Mouse (Mus musculus) spleen, adult 18-20 months (tissue): Measurements from ENCODE around the gene Selplg.
"Not testable (repeated sequence)": the region's sequence is repeated elsewhere in the genome, so short reads cannot be mapped to it uniquely, and the experiment has no call there.

Source experiments
- DNase-seq, 2 experiments: peaks; one replicate each; pipeline ENCODE4 v3.0.0; 2022; ENCODE audit warnings: mixed read lengths in 2 of 2

The Selplg gene

DNA sequence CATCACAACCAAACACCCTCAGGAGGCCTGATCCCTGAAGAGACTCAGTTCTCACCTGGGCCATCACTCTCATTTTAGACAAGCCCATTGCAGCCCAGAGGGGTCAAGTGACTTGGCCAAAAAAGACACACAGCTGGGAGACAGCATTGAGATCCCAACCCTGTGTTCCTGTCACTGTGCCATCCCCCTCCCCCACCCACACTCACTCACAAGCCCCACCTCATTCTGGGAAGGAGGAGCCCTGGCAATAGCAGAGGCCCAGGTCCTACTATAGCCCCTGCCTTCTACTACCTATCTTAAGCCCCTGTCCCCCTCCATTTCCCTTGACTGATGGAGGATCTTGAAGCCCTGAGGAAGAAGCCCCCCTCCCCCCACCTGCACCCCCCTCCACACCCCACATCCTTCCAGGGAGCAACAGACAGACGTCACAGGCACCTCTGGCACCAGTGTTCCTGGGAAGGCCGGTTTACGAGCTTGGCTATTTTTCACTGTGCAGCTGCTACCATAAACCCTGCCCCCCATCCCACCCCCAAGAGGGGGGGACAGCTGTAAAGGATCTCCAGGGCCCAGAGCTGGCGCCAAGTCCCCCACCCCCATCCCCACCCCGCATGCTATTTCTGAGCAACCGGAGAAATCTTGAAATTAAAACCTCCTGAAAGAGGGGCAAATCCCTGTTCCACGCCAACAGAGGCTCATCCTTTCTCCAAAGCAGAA is 43.2 kb downstream of the Selplg start:
- DNase-seq: no peak

DNA sequence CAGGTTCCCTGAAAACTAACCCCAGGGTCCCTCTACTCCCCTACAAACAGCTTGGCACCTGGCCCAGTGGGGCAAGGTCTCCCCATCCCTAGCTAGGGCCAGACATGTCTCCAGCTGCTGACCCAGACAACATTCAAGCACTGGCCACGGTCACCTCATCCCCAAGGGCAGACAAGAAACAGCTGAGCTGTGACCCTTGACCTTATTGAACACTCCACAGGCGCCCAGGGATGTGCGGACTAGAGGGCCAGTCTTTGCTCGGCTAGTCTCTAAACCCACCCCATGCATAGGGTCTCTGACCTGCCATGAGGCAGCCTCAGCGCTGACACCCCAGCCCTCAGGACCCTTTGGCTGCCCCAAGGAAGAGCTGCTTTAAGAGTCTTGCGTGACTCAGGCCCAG is 43.8 kb downstream of the Selplg start:
- no peak for DNase-seq

DNA sequence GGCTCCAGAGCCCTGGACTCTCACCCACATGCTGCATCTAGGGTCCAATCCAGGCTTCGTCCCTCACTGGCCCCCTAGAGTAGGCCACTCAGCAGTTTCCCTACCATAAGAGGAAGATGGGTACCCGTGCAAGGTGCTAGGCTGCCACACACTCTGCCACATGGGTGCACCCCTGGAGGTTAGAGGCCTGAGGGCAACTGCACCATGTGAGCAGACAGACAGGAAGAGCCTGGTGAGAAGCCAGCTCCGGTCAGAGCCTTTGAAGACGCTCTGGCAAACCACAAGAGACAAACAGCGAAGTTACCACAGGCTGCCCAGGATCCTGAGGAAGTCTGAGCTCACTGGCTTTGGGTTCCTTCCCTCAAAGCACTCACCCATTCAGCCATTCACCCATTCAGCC is 45.5 kb downstream of the Selplg start:
- DNase-seq: no peak

DNA sequence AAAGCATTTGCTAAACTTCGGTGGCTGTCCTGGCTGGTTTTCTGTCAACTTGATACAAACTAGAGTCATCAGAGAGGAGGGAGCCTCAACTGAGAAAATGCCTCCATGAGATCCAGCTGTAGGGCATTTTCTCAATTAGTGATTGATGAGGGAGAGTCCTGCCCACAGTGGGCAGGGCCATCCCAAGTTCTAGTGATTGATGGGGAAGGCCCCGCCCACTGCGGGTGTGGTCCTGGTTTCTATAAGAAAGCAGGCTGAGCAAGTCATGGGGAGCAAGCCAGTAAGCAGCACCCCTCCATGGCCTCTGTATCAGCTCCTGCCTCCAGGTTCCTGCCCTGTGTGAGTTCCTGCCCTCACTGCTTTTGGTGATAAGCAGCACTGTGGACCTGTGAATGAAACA is 48.3 kb downstream of the Selplg start:
- DNase-seq: not testable (repeated sequence)

DNA sequence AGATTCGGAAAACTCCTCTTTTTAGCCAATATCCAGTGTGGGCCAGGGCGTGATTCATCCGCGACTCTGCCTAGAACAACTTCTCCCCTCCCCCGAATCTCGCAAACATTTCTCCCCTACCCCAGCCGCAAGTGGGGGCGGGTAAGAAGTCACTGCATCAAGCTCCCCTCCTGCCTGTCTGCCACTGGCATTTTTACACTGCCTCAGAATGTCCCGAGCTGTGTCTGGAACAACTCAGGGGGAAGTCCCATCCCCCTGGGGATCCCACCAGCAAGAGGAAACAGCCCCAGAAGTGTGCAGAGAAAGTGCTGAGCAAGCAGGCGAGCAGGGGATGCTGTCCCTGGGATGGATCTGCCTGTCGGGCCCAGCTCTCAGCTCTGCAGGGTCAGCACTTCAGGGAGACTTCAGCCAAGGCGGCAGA is 48.9 kb downstream of the Selplg start:
- DNase-seq: peak; percentile 39 to 45

DNA sequence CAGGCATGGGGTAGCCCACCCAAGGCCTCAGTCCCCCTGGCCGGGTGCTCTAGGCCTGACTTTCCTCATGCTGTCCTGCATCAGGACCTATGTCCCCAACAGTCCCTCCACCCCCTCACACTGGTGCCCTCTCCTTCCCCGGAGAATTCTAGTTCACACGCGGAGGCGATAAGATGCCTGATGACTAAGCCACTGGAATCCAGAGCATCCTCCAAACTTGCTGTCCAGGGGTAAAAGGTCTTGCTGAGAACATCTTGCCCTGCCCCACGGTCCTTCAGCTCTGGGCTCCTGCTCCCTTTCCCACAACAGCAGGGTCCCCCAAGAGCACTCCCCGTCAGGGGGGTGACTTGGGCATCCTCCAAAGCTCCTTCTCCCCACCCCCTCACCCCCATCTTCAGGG is 49.8 kb downstream of the Selplg start:
- DNase-seq: no peak

DNA sequence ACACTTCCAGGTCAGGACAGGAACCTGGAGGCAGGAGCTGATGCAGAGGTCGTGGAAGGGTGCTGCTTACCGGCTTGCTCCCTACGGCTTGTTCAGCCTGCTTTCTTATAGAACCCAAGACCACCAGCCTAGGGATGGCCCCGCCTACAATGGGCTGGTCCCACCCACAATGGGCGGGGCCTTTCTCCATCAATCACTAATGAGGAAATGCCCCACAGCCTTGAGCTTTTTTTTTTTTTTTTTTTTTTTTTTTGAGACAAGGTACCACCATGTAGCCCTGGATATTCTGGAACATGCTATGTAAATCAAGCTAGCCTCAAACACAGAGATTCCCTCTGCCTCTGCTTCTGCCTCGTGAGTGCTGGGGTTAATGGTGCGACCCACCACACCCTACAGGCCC is 50.6 kb downstream of the Selplg start:
- no peak for DNase-seq

DNA sequence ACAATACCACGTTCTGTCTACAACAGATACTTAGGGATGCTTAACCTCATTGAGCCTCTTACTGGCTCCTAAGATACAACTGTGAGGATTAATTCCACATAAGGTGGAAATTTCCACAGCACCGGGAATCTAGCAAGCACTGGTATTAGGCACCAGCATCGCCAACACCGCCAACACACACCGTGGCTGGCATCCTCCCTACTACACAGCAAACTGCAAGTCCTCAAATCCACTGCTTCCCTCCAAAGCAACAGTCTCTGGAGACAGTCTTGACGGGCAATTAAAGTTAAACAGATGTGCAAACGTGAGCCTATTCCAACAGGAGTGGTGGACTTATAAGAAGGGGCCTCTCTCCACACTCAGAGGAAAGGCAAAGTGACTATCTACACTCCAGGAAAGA is 51.2 kb downstream of the Selplg start:
- DNase-seq: no peak

DNA sequence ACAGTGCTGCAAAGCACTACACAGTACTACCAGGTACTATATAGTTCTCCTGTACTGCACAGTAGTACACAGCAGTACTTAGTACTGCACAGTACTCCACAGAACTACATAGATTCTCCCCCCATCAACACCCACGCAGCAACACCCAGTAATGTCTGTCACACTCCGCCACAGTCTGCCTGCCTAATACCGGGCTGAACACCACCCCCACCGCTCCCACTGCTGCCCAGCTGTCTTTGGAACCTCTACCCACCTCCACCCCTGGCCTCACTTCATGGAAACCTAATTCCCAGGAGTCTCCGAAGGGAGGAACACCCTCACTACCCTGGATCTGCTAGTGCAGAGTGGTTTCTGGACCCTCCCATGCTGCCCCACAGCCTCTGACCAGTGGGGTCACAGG is 51.7 kb downstream of the Selplg start:
- no peak for DNase-seq

DNA sequence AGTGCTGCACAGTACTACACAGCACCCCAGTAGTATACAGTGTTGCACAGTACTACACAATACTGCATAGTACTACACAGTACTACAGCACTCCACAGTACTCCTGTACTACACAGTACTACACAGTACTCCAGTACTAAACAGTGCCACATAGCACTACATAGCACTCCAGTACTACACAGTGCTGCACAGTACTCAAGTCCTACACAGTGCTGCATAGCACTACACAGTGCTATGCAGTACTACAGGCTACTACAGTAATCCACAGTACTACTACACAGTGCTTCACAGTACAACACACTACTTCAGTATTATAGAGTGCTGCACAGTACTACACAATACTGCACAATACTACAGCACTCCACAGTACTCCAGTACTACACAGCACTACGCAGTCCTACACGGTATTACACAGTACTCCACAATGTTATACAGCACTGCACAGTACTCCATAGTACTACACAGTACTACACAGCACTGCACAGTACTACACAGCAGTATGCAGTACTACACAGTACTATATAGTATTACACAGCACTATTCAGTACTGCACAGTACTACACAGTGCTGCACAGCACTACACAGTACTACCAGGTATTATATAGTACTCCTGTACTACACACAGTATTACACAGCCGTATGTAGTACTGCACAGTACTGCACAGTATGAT is 52.2 kb downstream of the Selplg start:
- DNase-seq: no peak

DNA sequence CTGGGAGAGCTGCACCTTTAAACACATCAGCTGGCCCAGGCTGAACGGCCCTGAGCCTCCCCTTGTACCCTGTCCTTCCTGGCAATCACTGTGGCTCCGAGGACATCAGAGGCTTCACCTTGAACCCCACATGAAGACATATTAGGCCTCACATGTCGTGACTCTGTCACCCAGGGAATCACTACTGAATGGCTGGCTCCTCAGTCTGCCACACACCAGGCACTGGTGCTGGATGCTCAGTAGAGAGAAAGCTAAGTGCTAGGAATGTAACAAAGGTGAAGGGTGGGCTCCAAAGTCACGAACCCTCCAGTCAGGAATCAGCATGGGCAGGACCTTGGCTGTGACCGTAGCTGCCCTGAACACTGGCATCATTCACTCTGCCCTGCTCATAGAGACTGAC is 52.9 kb downstream of the Selplg start:
- DNase-seq: no peak

DNA sequence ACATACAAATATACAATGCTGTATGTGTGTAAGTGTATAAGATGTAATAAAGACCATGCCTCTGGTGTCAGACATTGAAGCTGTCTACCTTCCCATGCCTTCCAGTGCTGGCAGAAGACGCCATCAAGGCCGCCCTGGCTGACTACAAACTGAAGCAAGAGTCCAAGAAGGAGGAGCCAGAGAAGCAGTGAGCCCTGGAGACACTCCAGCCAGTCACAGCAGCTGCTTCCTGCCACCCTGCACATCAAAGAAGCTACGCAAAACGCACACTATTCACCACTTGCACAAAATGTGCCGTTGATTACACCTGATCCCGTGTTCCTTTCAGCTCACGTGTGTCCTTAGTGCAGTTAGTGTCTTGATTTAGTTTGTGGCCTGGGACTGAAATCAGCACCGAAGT is 54.7 kb downstream of the Selplg start:
- not testable (repeated sequence) for DNase-seq

DNA sequence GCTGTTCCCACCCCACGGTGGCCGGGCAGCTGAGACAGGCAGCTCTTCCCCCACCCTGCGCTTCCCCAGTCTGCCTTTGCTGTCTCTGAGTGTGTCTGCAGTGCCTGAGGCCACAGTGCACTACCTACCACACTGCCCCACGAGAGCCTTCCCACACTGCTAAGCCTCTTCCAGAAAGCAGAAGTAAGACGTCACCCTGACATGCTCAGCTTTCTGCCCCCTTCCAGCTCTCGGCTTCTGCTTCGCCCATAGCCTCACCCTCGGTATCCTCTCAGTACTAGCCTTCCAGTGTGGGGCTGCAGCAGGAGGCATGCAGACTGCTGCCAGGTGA is 55.6 kb downstream of the Selplg start:
- DNase-seq: peak; percentile 53 to 56

DNA sequence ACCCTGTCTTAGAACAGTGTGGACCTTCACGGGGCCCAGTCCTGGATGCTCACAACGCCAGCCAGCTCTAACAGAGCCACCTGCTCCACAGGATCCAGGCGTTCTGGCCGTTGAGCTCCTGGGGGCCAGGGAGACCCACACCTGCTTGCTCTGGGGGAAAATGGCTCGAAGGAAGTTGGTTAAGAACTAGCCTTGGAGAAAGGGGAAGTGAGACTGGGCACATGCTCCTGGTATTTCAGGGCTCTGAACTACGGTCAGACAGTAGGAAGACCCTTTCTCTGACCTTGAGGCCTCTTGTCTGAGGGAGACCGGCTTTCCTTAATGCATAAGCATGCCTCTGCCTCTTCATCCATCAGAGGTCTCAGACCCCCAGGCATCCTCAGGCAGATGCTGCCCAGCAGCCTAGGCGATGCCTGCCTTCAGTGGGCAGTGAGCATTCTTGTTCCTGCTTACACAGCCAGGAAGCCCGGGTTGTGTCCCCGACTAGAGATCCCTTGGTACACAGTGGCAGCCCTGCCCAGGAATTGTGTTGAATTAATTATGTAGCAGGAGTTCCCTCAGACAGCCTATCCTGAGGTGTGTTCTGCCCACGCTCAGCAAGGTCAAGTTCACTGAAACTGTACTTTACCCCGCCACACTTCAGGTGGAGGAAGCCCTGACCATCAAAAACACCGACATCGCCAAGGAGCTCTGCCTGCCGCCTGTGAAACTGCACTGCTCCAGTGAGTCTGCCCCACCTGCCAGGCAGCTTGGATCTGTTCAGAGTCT is 56.1 kb downstream of the Selplg start:
- DNase-seq: peak in 1 of 2 experiments; percentile 35

DNA sequence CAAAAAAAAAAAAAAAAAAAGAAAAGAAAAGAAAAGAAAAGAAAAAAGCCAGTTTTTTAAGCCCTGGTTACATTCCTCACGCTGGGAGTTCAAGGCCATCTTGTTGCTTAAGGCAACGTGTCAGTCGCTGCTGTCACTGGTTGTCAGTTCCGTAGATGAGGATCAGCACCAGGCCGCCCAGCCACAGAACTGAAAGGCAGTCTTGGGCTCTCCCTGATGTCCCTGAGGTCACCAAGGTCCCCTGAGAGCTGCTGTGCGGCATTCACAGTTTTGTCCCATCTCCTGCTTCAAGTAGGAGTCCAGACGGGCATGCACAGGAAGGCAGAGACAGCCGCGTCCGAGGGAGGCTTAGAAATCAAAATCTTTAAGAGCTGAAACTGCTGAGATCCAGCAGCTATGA is 56.9 kb downstream of the Selplg start:
- DNase-seq: peak in 1 of 2 experiments; percentile 19

DNA sequence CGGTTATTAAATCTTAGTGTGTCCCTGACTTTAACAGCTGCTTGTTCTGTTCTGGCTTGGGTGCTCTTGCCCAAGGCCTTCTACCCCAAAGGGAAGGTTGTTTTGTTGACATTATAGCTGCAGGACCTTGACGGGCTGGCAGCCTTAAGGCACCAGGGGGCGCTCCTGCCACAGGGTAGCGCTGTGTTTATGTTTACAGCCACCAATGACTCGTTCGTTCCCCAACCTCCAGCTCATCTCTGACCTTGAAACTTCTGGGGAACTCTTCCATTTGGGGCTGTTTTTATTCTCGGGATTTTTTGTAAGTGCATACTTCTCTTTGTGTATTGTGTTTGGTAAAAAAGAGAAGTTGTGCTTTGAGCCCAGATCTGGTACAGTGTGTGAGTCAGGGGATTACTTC is 58.8 kb downstream of the Selplg start:
- peak; percentile 75 to 87 for DNase-seq

DNA sequence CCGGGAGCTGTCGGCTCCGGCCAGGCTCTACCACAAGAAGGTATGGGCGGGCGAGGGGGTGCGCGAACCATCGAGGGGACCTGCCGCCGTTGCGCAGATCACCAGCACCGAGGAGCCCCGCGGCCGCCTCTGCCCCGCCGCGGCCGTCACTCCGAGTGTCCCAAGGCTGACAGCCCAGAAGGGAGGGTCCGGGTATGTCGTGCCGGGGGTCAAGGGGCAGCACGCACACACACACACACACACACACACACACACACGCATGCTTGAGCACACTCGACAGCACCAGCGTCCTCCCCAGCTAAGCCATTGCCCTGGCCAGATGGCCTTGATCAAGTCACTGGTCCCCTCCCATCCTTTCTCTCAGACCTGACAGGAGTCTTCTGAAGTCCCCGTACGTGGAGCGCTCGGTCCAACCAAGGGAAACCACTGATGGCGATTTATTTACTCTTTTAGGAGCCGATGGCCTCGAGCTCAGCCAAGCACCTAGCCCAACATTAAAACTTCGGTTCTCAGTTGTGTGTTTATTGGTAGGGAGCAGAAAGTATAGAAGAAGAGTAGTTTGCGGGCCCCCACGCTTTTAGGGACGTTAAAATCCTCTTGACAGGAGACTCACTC is 59.4 kb downstream of the Selplg start:
- DNase-seq: no peak

DNA sequence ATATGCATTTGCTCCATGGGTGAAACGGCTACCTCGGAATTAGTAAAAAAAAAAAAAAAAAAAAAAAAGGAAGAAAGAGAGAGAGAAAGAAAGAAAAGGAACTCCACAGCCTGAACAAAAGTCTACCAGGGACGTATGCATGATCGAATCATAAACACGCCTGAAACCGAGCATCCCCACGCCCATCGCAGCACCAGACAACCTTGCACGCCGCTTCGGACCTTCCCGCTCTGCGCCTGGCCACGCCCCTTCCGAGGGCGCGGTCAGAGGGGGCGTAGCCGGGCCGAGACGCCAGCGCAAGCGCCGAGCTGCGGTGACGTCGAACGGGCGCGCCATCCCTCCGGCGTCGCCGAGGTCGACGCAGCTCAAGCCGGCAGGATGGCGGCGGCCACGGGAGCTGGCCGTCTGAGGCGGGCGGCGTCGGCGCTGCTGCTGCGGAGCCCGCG is 60.0 kb downstream of the Selplg start, which contains the start of the genes Sart3 and Iscu:
Gene Sart3 (minus strand): TSS at position 61 of the 446 bp plus-strand sequence.
Gene Iscu (plus strand): TSS at position 299 of the 446 bp plus-strand sequence.
- DNase-seq: peak; percentile 93 to 95

DNA sequence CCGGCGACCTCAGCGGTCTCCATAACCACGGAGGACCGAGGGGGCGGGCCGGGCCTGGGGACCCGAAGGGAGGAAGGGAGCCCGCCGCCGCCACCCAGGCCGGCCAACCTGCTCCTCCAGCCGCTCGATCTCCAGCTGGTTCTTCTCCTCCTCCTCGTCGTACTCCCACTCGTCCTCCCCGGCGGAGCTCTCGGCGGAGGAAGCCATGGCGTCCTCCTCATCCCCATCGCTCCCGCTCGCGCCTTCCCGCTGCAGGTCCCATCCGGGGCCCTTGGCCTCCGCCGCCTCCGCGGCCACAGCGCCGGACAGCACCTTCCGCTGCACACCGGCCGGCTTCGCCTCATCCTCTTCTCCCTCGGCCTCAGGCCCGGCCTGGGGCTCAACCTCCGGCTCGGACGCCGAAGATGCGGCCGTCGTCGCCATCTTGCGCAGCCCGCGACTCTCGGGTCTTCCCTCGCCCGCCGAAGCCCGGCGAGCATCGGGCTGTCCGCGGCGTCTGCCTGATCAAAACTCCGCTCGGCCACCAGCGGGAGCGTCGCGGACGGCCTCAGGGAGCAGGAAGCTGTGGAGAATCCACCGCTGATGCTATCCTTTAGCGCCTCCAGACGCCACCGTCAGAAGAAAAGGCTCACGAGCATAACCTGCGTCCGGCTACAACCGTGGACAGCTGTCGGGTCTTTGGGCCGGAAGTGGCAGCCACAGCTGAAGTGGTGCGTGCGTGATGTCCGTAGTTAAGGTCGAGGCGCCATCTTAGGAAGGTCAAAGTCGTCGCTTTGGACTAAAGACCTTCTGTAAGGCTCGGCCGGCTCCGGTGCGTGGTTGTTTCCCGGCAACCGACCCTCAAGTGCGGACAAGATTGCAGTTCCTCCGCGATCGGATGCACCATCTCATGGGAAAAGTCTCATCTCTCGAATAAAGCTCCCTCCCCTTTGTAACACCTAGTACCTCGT is 61.0 kb downstream of the Selplg start:
- peak; percentile 77 to 80 for DNase-seq

DNA sequence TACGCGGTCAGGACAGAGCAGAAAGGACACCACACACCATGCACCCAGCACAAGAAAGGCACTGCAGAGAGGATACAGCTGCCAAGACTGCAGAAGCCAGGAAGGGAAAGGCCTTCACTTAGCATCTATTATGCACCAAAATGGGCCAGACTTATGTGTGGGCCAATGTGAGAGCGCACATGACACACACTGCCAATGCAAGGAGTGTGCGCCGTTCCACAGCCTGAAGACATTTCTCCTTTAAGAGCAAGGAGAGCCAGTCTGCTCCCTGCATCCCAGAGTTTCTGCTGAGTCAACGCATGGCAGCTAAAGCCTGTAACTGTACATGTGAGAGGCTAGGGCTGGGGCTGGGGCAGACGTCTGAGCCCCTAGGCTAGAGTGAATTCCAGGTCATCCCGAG is 63.6 kb downstream of the Selplg start:
- DNase-seq: no peak
